Mouse (Mus musculus) megakaryocyte, embryonic 14.5 days (primary cell): ENCODE measurements around the gene Rara.

Source experiments
- FLI1 ChIP-seq: IDR thresholded peaks from 2 replicates; pipeline ENCODE4 v1.6.1; 2012; ENCODE audit warnings: low read length, inconsistent platforms, mixed read lengths
- GATA1 ChIP-seq: IDR thresholded peaks from 3 replicates; pipeline ENCODE4 v1.6.1; 2012; ENCODE audit warnings: mixed read lengths, low read length, inconsistent platforms, borderline replicate concordance

GRCm38 (mm10) chr11:98930127-98930601 lies 2.5 kb downstream of the Rara start:
- TF ChIP-seq GATA1 (no peak), FLI1 (no peak)
